In genomic region chr9:80386000-80386399, GRCm38 (mm10) we compare ENCODE assay signal across 7 mouse cellular contexts.
DNase-seq lines count a peak whose midpoint lies in the region; ATAC-seq and TF ChIP-seq lines count a peak whose summit lies in the region.

No protein-coding gene starts in this region.

- H3K27me3 ChIP-seq in G1E (ENCODE audit: insufficient read depth, low read length) = no peaks in the 10 kb centered on the region
- H3K27me3 ChIP-seq in hindbrain, embryonic 14.5 days (ENCODE audit: control insufficient read depth, insufficient read depth, low read length) = no peaks in the 10 kb centered on the region
- H3K27me3 ChIP-seq in splenic B cell, adult 2 months (ENCODE audit: control insufficient read depth, insufficient read depth, low read length, poor library complexity, severe bottlenecking) = no peaks in the 10 kb centered on the region

- H3K4me1 ChIP-seq in G1E (ENCODE audit: insufficient read depth, low read depth, low read length) = no peaks in the 10 kb centered on the region
- no peaks in the 10 kb centered on the region; the same call in 1 of the 2 replicates for H3K4me1 ChIP-seq in hindbrain, embryonic 14.5 days (replicated peaks; ENCODE audit: control insufficient read depth, insufficient read depth, low read length)

- no peak overlapping the region for H3K4me3 ChIP-seq in G1E (ENCODE audit: low read depth, low read length)
- H3K4me3 ChIP-seq in hindbrain, embryonic 14.5 days (replicated peaks; ENCODE audit: low read length) = no peak overlapping the region

- no peak for ATAC-seq in G1E (ENCODE audit: extremely low read depth, insufficient number of reproducible peaks, low FRiP score, poor library complexity, severe bottlenecking)
- ATAC-seq in hindbrain, embryonic 14.5 days (ENCODE audit: low FRiP score) = peak; percentile 34; the same call in 1 of the 2 replicates

- H3K4me2 ChIP-seq in hindbrain, embryonic 14.5 days (replicated peaks) = no peak overlapping the region

- DNase-seq in left cerebral cortex, adult 18-20 months (ENCODE audit: low spot score in 2 of 2) = peak; percentile 12 to 21
- DNase-seq in left cerebral cortex, adult 11 months (ENCODE audit: low spot score) = no peak
- DNase-seq in G1E (ENCODE audit: low spot score) = no peak
- DNase-seq in c-Kit-positive CD71-positive TER-119-positive erythroid progenitor cells, embryonic 14.5 days (ENCODE audit: low spot score) = peak; percentile 4
- DNase-seq in hindbrain, embryonic 14.5 days (ENCODE audit: low spot score) = no peak
- peak; percentile 3 to 10 for DNase-seq in lung, adult 18-20 months
- DNase-seq in splenic B cell, adult 2 months (ENCODE audit: low read depth, low spot score) = peak; percentile 28

- peak; percentile 71 for TF ChIP-seq CTCF in G1E (IDR thresholded peaks at IDR 0.05; ENCODE audit: low read depth, low read length)

- H3K36me3 ChIP-seq in G1E (replicated peaks) = no peaks in the 10 kb centered on the region
- no peaks in the 10 kb centered on the region for H3K36me3 ChIP-seq in hindbrain, embryonic 14.5 days (replicated peaks; ENCODE audit: control insufficient read depth, insufficient read depth)
- H3K36me3 ChIP-seq in splenic B cell, adult 2 months (ENCODE audit: control insufficient read depth, insufficient read depth, low read length, poor library complexity, severe bottlenecking) = no peaks in the 10 kb centered on the region

- H3K9ac ChIP-seq in hindbrain, embryonic 14.5 days = no peak overlapping the region

- WGBS in hindbrain, embryonic 14.5 days = 46% methylated on average over 7 of the region's 7 CpGs

- no peak overlapping the region for H3K27ac ChIP-seq in hindbrain, embryonic 14.5 days

- no peaks in the 10 kb centered on the region for H3K9me3 ChIP-seq in G1E (replicated peaks)
- H3K9me3 ChIP-seq in hindbrain, embryonic 14.5 days (ENCODE audit: control insufficient read depth, low read length) = no peaks in the 10 kb centered on the region

Comparison
In these comparisons a context has a peak if more than half of its experiments do, and no peak if none do; other contexts are left out.
1. DNase-seq: peak in left cerebral cortex, adult 18-20 months (2 of 2), c-Kit-positive CD71-positive TER-119-positive erythroid progenitor cells, embryonic 14.5 days (single experiment), lung, adult 18-20 months (2 of 2) and splenic B cell, adult 2 months (single experiment); none in left cerebral cortex, adult 11 months (single experiment), G1E (single experiment) and hindbrain, embryonic 14.5 days (single experiment).